Comparison of ENCODE assay signal across 36 mouse cellular contexts in genomic region chr4:98228193-98228592, GRCm38 (mm10).
"Had no signal": no experiment of that assay in that cellular context is flagged by ENCODE, and none has a peak within 500 bp of the region (broad histone marks: within the 10 kb centered on the region; RNA-seq: fewer than 3 reads in every experiment).

No protein-coding gene starts in this region.

- H3K9me3 ChIP-seq: heart, embryonic 10.5 days; heart, embryonic 12.5 days; heart, embryonic 13.5 days; heart, embryonic 15.5 days; hindbrain, embryonic 10.5 days; hindbrain, embryonic 12.5 days; hindbrain, embryonic 13.5 days; hindbrain, embryonic 15.5 days; intestine, embryonic 15.5 days; kidney, embryonic 15.5 days had no signal

- H3K4me2 ChIP-seq: heart, embryonic 11.5 days; heart, embryonic 12.5 days; heart, embryonic 13.5 days; heart, embryonic 15.5 days; hindbrain, embryonic 12.5 days; hindbrain, embryonic 13.5 days; hindbrain, embryonic 14.5 days; hindbrain, embryonic 15.5 days; intestine, embryonic 15.5 days; kidney, embryonic 15.5 days had no signal

- H3K27me3 ChIP-seq: heart, embryonic 12.5 days; heart, embryonic 13.5 days; heart, embryonic 15.5 days; hindbrain, embryonic 12.5 days; hindbrain, embryonic 13.5 days; hindbrain, embryonic 15.5 days; intestine, embryonic 15.5 days; kidney, embryonic 15.5 days had no signal

- H3K9ac ChIP-seq: heart, embryonic 12.5 days; heart, embryonic 13.5 days; heart, embryonic 15.5 days; hindbrain, embryonic 12.5 days; hindbrain, embryonic 13.5 days; hindbrain, embryonic 14.5 days; hindbrain, embryonic 15.5 days; intestine, embryonic 15.5 days; kidney, embryonic 15.5 days had no signal

- H3K4me3 ChIP-seq: heart, adult 2 months; heart, embryonic 10.5 days; heart, embryonic 12.5 days; heart, embryonic 13.5 days; heart, embryonic 15.5 days; hindbrain, embryonic 10.5 days; hindbrain, embryonic 12.5 days; hindbrain, embryonic 13.5 days; hindbrain, embryonic 15.5 days; intestine, embryonic 15.5 days; kidney, embryonic 15.5 days; layer of hippocampus, adult 2 months had no signal

- H3K27ac ChIP-seq: heart, adult 2 months; heart, embryonic 10.5 days; heart, embryonic 13.5 days; heart, embryonic 15.5 days; hindbrain, embryonic 10.5 days; hindbrain, embryonic 12.5 days; hindbrain, embryonic 13.5 days; hindbrain, embryonic 14.5 days; hindbrain, embryonic 15.5 days; hindbrain, postnatal 0 days; intestine, embryonic 15.5 days; kidney, embryonic 15.5 days; kidney, postnatal 0 days; layer of hippocampus, adult 2 months had no signal

- H3K4me1 ChIP-seq: heart, embryonic 10.5 days; heart, embryonic 12.5 days; heart, embryonic 15.5 days; hindbrain, embryonic 10.5 days; hindbrain, embryonic 15.5 days; intestine, embryonic 15.5 days; kidney, embryonic 15.5 days had no signal

- H3K36me3 ChIP-seq: heart, embryonic 10.5 days; heart, embryonic 12.5 days; heart, embryonic 13.5 days; heart, embryonic 15.5 days; hindbrain, embryonic 10.5 days; hindbrain, embryonic 12.5 days; hindbrain, embryonic 13.5 days; hindbrain, embryonic 15.5 days; intestine, embryonic 15.5 days; kidney, embryonic 15.5 days had no signal

- ATAC-seq: hindbrain, embryonic 16.5 days; hindbrain, postnatal 0 days; inflammation-experienced regulatory T-cells, adult 6 months; intestine, embryonic 15.5 days; intestine, embryonic 16.5 days; intestine, postnatal 0 days had no signal

- DNase-seq: heart, adult 18-20 months; heart, adult 2 months; heart, postnatal 10 days; heart, postnatal 14 days; heart, postnatal 36 days; heart, postnatal 4 days; kidney, adult 11 months; kidney, adult 18-20 months; kidney, adult 2 months; kidney, adult 8-10 months; kidney, adult 9 months; kidney, postnatal 10 days; kidney, postnatal 14 days; kidney, postnatal 25 days; kidney, postnatal 36 days; kidney, postnatal 4 days; layer of hippocampus, adult 9-11 months had no signal
